Mouse (Mus musculus): ENCODE results near the gene Kat2a. TPM values are rescaled to one million over a fixed set of nuclear protein-coding genes. Genes with fewer than 3 reads are reported as not detected.

The Kat2a gene
- polyA plus RNA-seq (2012; rRNA removed), result 25.9 and 29.0 TPM in 2 replicates

GRCm38 (mm10) chr11:100711783-100712615 is at the start of gene Kat2a:
Gene Kat2a (minus strand): TSS chr11:100712465.
- H3K27ac ChIP-seq (ENCODE audit: insufficient read depth, low read depth, low read length), result peak within 1 kb of the TSS; percentile 67; the same call in 1 of the 2 replicates
- TF ChIP-seq CTCF (conservative IDR thresholded peaks at IDR 0.05; ENCODE audit: insufficient read depth, insufficient read length, low read depth, low read length) (no peak), POLR2A (IDR thresholded peaks at IDR 0.05; ENCODE audit: low read depth, low read length) (no peak)
- 2% methylated on average over 48 of the region's 48 CpGs for WGBS
- H3K4me1 ChIP-seq (ENCODE audit: control insufficient read depth, insufficient read depth, low read length), result peaks cover 4% of the 10 kb centered on the region; the same call in 1 of the 2 replicates
- peak within 1 kb of the TSS; percentile 85 for H3K4me3 ChIP-seq (ENCODE audit: insufficient read depth, low read depth, low read length)
- DNase-seq, result peak; percentile 91
- H3K27me3 ChIP-seq (replicated peaks; ENCODE audit: control insufficient read depth, insufficient read depth, low read length), result no peaks in the 10 kb centered on the region
- H3K36me3 ChIP-seq (ENCODE audit: control insufficient read depth, insufficient read depth, low read length), result peaks cover under 1% of the 10 kb centered on the region; the same call in 1 of the 2 replicates

GRCm38 (mm10) chr11:100761547-100762045 is 49.3 kb upstream of the Kat2a start:
- Histone ChIP-seq H3K36me3 (ENCODE audit: control insufficient read depth, insufficient read depth, low read length) (no peaks in the 10 kb centered on the region), H3K27ac (ENCODE audit: insufficient read depth, low read depth, low read length) (no peak overlapping the region), H3K27me3 (replicated peaks; ENCODE audit: control insufficient read depth, insufficient read depth, low read length) (no peaks in the 10 kb centered on the region), H3K4me1 (ENCODE audit: control insufficient read depth, insufficient read depth, low read length) (0 out of 2 replicates have a peak, but pooled peaks cover 3% of the 10 kb centered on the region), H3K4me3 (ENCODE audit: insufficient read depth, low read depth, low read length) (peak overlapping the region; percentile 55)
- DNase-seq, result peak; percentile 87
- TF ChIP-seq POLR2A (IDR thresholded peaks at IDR 0.05; ENCODE audit: low read depth, low read length) (no peak), CTCF (conservative IDR thresholded peaks at IDR 0.05; ENCODE audit: insufficient read depth, insufficient read length, low read depth, low read length) (peak; percentile 69)
- under 1% methylated on average over 27 of the region's 27 CpGs for WGBS

DNA sequence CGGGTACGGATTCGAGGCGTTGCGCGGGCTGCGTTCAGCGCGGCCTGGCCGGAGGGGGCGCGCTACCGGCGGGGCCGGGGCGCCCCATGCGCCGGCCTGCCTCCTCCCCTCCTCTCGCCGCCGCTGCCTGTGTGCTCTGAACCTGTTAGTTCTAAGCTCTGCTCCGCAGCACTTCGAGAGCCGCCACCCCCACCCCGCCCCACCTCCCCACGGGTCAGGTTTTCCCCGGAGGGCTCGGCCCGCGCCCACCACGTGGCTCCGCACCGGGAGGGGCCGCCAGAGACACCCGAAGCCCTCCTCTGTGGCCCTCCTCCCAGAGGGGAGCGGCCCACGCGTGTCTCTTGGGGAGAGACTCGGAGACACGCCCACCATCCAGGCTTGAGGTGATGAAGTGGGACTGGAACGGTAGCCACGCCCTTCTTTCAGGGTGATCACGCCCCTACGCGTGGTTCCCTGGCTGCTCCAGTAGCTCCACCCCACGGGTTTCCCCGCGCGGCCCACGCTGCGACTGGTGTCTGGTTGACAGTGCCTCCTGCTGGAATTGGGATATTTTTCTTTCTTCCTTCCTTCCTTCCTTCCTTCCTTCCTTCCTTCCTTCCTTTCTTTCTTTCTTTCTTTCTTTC is 47.5 kb upstream of the Kat2a start, which contains the start of gene Kcnh4:
Gene Kcnh4, minus strand, starts transcription at position 332 of the 623 bp plus-strand sequence.
- DNase-seq, result peak; percentile 51

GRCm38 (mm10) chr11:100758707-100759610 is 46.7 kb upstream of the Kat2a start:
- peak; percentile 41 for DNase-seq
- H3K36me3 ChIP-seq (ENCODE audit: control insufficient read depth, insufficient read depth, low read length), result no peaks in the 10 kb centered on the region
- no peaks in the 10 kb centered on the region for H3K4me1 ChIP-seq (ENCODE audit: control insufficient read depth, insufficient read depth, low read length)
- no peak overlapping the region for H3K4me3 ChIP-seq (ENCODE audit: insufficient read depth, low read depth, low read length)
- TF ChIP-seq CTCF (conservative IDR thresholded peaks at IDR 0.05; ENCODE audit: insufficient read depth, insufficient read length, low read depth, low read length) (no peak), POLR2A (IDR thresholded peaks at IDR 0.05; ENCODE audit: low read depth, low read length) (no peak)
- no peaks in the 10 kb centered on the region for H3K27me3 ChIP-seq (replicated peaks; ENCODE audit: control insufficient read depth, insufficient read depth, low read length)
- no peak overlapping the region for H3K27ac ChIP-seq (ENCODE audit: insufficient read depth, low read depth, low read length)
- WGBS, result 2% methylated on average over 35 of the region's 35 CpGs

More for the DNA sequence above, 47.5 kb upstream of the Kat2a start, which contains the start of gene Kcnh4:
- Histone ChIP-seq H3K36me3 (ENCODE audit: control insufficient read depth, insufficient read depth, low read length) (no peaks in the 10 kb centered on the region), H3K4me3 (ENCODE audit: insufficient read depth, low read depth, low read length) (no peak within 1 kb of the TSS), H3K4me1 (ENCODE audit: control insufficient read depth, insufficient read depth, low read length) (no peaks in the 10 kb centered on the region), H3K27me3 (replicated peaks; ENCODE audit: control insufficient read depth, insufficient read depth, low read length) (no peaks in the 10 kb centered on the region), H3K27ac (ENCODE audit: insufficient read depth, low read depth, low read length) (no peak within 1 kb of the TSS)
- WGBS, result 1% methylated on average over 51 of the region's 51 CpGs
- TF ChIP-seq CTCF (conservative IDR thresholded peaks at IDR 0.05; ENCODE audit: insufficient read depth, insufficient read length, low read depth, low read length) (0 out of 2 replicates have a peak, but pooled peaks have one; percentile 12), POLR2A (IDR thresholded peaks at IDR 0.05; ENCODE audit: low read depth, low read length) (no peak)

GRCm38 (mm10) chr11:100757566-100757965 is 45.3 kb upstream of the Kat2a start:
- Histone ChIP-seq H3K27me3 (replicated peaks; ENCODE audit: control insufficient read depth, insufficient read depth, low read length) (no peaks in the 10 kb centered on the region), H3K4me3 (ENCODE audit: insufficient read depth, low read depth, low read length) (no peak overlapping the region), H3K27ac (ENCODE audit: insufficient read depth, low read depth, low read length) (no peak overlapping the region), H3K36me3 (ENCODE audit: control insufficient read depth, insufficient read depth, low read length) (no peaks in the 10 kb centered on the region), H3K4me1 (ENCODE audit: control insufficient read depth, insufficient read depth, low read length) (no peaks in the 10 kb centered on the region)
- TF ChIP-seq CTCF (conservative IDR thresholded peaks at IDR 0.05; ENCODE audit: insufficient read depth, insufficient read length, low read depth, low read length) (no peak), POLR2A (IDR thresholded peaks at IDR 0.05; ENCODE audit: low read depth, low read length) (no peak)
- DNase-seq, result no peak
- 82% methylated on average over 12 of the region's 12 CpGs for WGBS

GRCm38 (mm10) chr11:100756476-100756875 is 44.2 kb upstream of the Kat2a start:
- Histone ChIP-seq H3K27me3 (replicated peaks; ENCODE audit: control insufficient read depth, insufficient read depth, low read length) (no peaks in the 10 kb centered on the region), H3K36me3 (ENCODE audit: control insufficient read depth, insufficient read depth, low read length) (no peaks in the 10 kb centered on the region), H3K27ac (ENCODE audit: insufficient read depth, low read depth, low read length) (no peak overlapping the region), H3K4me1 (ENCODE audit: control insufficient read depth, insufficient read depth, low read length) (no peaks in the 10 kb centered on the region), H3K4me3 (ENCODE audit: insufficient read depth, low read depth, low read length) (no peak overlapping the region)
- WGBS, result 73% methylated on average over 6 of the region's 6 CpGs
- TF ChIP-seq POLR2A (IDR thresholded peaks at IDR 0.05; ENCODE audit: low read depth, low read length) (no peak), CTCF (conservative IDR thresholded peaks at IDR 0.05; ENCODE audit: insufficient read depth, insufficient read length, low read depth, low read length) (no peak)
- DNase-seq, result no peak

Data from kidney, adult 2 months (tissue).